Mouse (Mus musculus) megakaryocyte, adult 5-6 weeks (primary cell): ENCODE measurements around the gene Rfwd3. TPM values are rescaled to one million over a fixed set of nuclear protein-coding genes. Genes with fewer than 3 reads are reported as not detected.
"Not testable (repeated sequence)": the region's sequence is repeated elsewhere in the genome, so short reads cannot be mapped to it uniquely, and the experiment has no call there.

ENCODE experiments used
- ATAC-seq: 2 replicates; pipeline ENCODE4 v1.8.0; 2016; ENCODE audit warnings: mild to moderate bottlenecking, inconsistent platforms; ENCODE audit not compliant: poor library complexity, severe bottlenecking
- total RNA-seq, 2 experiments: library from RNA; stranded (forward) in 1 of 2; stranded (reverse) in 1 of 2; fragments of 153-499, 151-499 nt in 1 of 2; fragments of 221-1000, 200-1000 nt in 1 of 2; gene quantifications; 2 replicates each; pipeline versions ENCODE4 v1.2.3 to v1.2.4; 2015 to 2017

Gene Rfwd3
- total RNA-seq, 2 experiments from 2014 or later: 58.1 to 74.0 TPM

- ATAC-seq: no peak
These were observed 8.3 kb downstream of the Rfwd3 start for GRCm38 (mm10) chr8:111291733-111292132.

- no peak for ATAC-seq
These were observed 9.4 kb downstream of the Rfwd3 start for GRCm38 (mm10) chr8:111290586-111290985.

- ATAC-seq: no peak
These were observed 14.4 kb downstream of the Rfwd3 start for GRCm38 (mm10) chr8:111285603-111286002.

GRCm38 (mm10) chr8:111282093-111282492 lies 17.9 kb downstream of the Rfwd3 start:
- ATAC-seq: no peak

- ATAC-seq: no peak
These were observed 31.7 kb downstream of the Rfwd3 start for GRCm38 (mm10) chr8:111268277-111268676.

GRCm38 (mm10) chr8:111266161-111266560 lies 33.9 kb downstream of the Rfwd3 start:
- not testable (repeated sequence) for ATAC-seq

GRCm38 (mm10) chr8:111264693-111265220 lies 35.3 kb downstream of the Rfwd3 start:
- ATAC-seq: no peak

- ATAC-seq: no peak
These were observed 38.0 kb downstream of the Rfwd3 start for GRCm38 (mm10) chr8:111261981-111262381.

GRCm38 (mm10) chr8:111260251-111260650 lies 39.8 kb downstream of the Rfwd3 start:
- ATAC-seq: no peak

- ATAC-seq: peak; percentile 69
These were observed 40.6 kb downstream of the Rfwd3 start for GRCm38 (mm10) chr8:111259408-111259741.

- ATAC-seq: peak; percentile 91
These were observed 41.2 kb downstream of the Rfwd3 start, which contains the start of gene Glg1 for GRCm38 (mm10) chr8:111258631-111259407. TSS of gene Glg1 (minus strand) at chr8:111259216.

GRCm38 (mm10) chr8:111258010-111258630 lies 41.9 kb downstream of the Rfwd3 start:
- peak; percentile 6; the same call in 1 of the 2 replicates for ATAC-seq

GRCm38 (mm10) chr8:111252487-111253112 lies 47.4 kb downstream of the Rfwd3 start:
- ATAC-seq: no peak

- ATAC-seq: no peak
These were observed 49.9 kb downstream of the Rfwd3 start for GRCm38 (mm10) chr8:111250111-111250510.

GRCm38 (mm10) chr8:111248136-111248535 lies 51.9 kb downstream of the Rfwd3 start:
- no peak for ATAC-seq

- ATAC-seq: not testable (repeated sequence)
These were observed 53.2 kb downstream of the Rfwd3 start for GRCm38 (mm10) chr8:111246864-111247263.

GRCm38 (mm10) chr8:111246287-111246830 lies 53.7 kb downstream of the Rfwd3 start:
- no peak for ATAC-seq

GRCm38 (mm10) chr8:111237301-111237700 lies 62.7 kb downstream of the Rfwd3 start:
- ATAC-seq: no peak

GRCm38 (mm10) chr8:111233730-111234129 lies 66.3 kb downstream of the Rfwd3 start:
- ATAC-seq: no peak

GRCm38 (mm10) chr8:111224153-111224552 lies 75.9 kb downstream of the Rfwd3 start:
- no peak for ATAC-seq
